Mouse (Mus musculus) heart, embryonic 16.5 days (tissue): ENCODE data around the gene Ank2. TPM values are rescaled to one million over a fixed set of nuclear protein-coding genes. Genes with fewer than 3 reads are reported as not detected.

Experiments used
- ATAC-seq: fragments of 200-750 bp; cut with Nextera tagmentation; replicated peaks from 2 replicates; pipeline ENCODE4 v1.8.0; 2017; ENCODE audit warnings: moderate number of reproducible peaks; ENCODE audit not compliant: insufficient read depth, low FRiP score; ENCODE audit errors: extremely low read depth
- H3K27ac ChIP-seq: fragments of 300-500 bp; sonication (generic); 2 replicates; pipeline ENCODE4 v1.5.1; 2014; ENCODE audit warnings: mild to moderate bottlenecking, low read length, control low read depth, moderate library complexity
- H3K27me3 ChIP-seq: fragments of 300-500 bp; sonication (generic); 2 replicates; pipeline ENCODE4 v1.6.1; 2014; ENCODE audit warnings: low read length, mixed read lengths; ENCODE audit not compliant: control insufficient read depth, insufficient read depth
- H3K36me3 ChIP-seq: fragments of 300-500 bp; sonication (generic); 2 replicates; pipeline ENCODE4 v1.6.1; 2014; ENCODE audit not compliant: control insufficient read depth, insufficient read depth
- H3K4me1 ChIP-seq: fragments of 300-500 bp; sonication (generic); 2 replicates; pipeline ENCODE4 v1.6.1; 2014; ENCODE audit warnings: low read length, mixed read lengths; ENCODE audit not compliant: control insufficient read depth, insufficient read depth
- H3K4me2 ChIP-seq: fragments of 300-500 bp; sonication (generic); 2 replicates; pipeline ENCODE4 v1.6.1; 2014; ENCODE audit warnings: low read depth, mild to moderate bottlenecking, control low read depth, low read length
- H3K4me3 ChIP-seq: fragments of 300-500 bp; sonication (generic); 2 replicates; pipeline ENCODE4 v1.5.1; 2014; ENCODE audit warnings: mild to moderate bottlenecking, control low read depth, low read length
- H3K9ac ChIP-seq: fragments of 300-500 bp; sonication (generic); 2 replicates; pipeline ENCODE4 v1.6.1; 2014; ENCODE audit warnings: low read length, control low read depth
- H3K9me3 ChIP-seq: fragments of 300-500 bp; sonication (generic); replicated peaks from 2 replicates; pipeline ENCODE4 v1.6.1; 2016; ENCODE audit warnings: low read length; ENCODE audit not compliant: control insufficient read depth
- WGBS: fragments of 180-500 bp; shearing (Covaris S2); extraction: QIAGEN DNeasy Blood & Tissue Kit; methylation state at CpG from one replicate; pipeline ENCODE4 v1.1.7; 2014; 5-methylcytosine and 5-hydroxymethylcytosine counted together
- polyA plus RNA-seq: library from polyadenylated mRNA; unstranded; fragments of >200 nt; fragmentation: Nextera tagmentation; extraction: Ambion mirVana; gene quantifications from 2 replicates; pipeline ENCODE4 v1.2.1, GENCODE M21; 2015

The Ank2 gene
- polyA plus RNA-seq, 1 experiment from 2014 or later: 38.9 TPM

DNA sequence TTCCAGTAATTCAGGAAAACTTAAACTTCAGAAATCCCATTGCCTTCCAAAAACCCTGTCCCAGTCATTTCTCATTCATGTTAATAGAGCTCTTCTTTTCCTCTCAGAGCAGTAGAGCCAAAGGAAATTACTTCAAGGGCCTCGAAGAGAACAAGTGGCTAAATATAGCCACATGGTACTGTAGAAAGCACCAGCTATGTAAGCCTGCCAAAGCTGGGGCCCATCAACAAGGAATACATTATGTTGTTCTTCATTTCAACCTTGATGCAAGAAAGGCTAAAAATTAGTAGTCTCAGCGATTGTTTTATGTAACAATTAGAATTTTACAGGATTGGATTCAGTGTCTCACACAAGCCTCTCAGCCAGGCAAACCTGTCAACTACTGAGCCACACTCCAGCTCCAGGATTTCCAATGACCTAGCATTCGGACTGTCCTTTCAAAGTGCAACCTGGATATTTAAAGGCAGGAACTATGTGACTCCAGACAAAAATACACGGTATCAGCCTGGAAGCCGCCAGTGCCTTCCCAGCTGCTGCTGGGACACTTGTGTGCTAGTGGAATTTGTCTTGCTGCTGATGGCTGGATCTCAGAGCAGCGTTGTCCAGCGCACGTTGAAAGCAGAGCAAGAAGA lies 26.2 kb upstream of the Ank2 start:
- H3K9me3 ChIP-seq: no peaks in the 10 kb centered on the region
- H3K4me2 ChIP-seq: peak overlapping the region; percentile 46
- WGBS: 31% methylated on average over 8 of the region's 8 CpGs
- H3K27me3 ChIP-seq: no peaks in the 10 kb centered on the region
- peak overlapping the region; percentile 21 for H3K9ac ChIP-seq
- ATAC-seq: peak; percentile 88
- H3K36me3 ChIP-seq: no peaks in the 10 kb centered on the region
- H3K27ac ChIP-seq: peak overlapping the region; percentile 98
- H3K4me3 ChIP-seq: no peak overlapping the region
- peaks cover 22% of the 10 kb centered on the region for H3K4me1 ChIP-seq

DNA sequence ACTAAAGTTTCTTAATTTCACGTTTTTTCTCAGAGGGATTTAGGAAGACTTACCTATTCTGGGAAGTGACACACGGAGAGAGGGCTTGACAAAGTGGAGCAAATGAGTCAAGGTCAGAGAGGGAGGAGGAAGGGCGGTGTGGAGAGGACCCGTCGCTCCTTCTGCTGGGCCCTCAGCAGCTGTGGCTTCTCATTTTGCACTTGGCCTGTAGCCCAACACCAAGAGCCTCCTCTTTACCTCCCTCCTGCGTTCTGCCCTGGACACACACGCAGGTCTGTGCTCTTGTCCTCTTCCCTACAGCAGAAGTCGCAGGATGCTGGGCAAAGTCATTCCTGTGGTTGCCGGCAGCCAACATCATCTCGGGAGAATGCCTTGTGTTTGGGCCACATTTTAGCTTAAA lies 22.0 kb upstream of the Ank2 start:
- no peaks in the 10 kb centered on the region for H3K9me3 ChIP-seq
- H3K4me2 ChIP-seq: no peak overlapping the region; the same call in 1 of the 2 replicates
- H3K4me1 ChIP-seq: peaks cover 23% of the 10 kb centered on the region
- H3K27ac ChIP-seq: peak overlapping the region; percentile 93
- H3K4me3 ChIP-seq: no peak overlapping the region
- H3K27me3 ChIP-seq: no peaks in the 10 kb centered on the region
- no peaks in the 10 kb centered on the region for H3K36me3 ChIP-seq
- no peak overlapping the region for H3K9ac ChIP-seq
- WGBS: 24% methylated on average over 10 of the region's 10 CpGs
- peak; percentile 86 for ATAC-seq

DNA sequence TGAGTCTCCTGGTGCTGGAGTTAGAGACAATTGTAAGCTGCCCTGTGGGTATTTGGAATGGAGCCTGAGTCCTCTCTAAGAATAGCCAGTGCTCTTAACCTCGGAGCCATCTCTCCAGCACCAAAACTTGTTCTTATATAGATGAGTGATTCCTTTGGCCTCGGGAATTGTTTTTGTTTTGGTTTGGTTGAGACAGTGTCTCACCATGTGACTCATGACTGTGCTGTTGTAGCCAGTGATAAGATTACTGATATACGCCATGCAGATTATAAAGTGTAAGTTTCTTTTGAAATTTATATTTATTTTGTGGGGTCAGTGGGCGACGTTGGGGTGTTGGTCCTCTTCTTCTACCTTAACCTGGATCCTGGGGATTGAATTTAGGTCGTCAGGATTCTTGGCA lies 21.1 kb upstream of the Ank2 start:
- no peaks in the 10 kb centered on the region for H3K9me3 ChIP-seq
- no peaks in the 10 kb centered on the region for H3K27me3 ChIP-seq
- H3K27ac ChIP-seq: peak overlapping the region; percentile 93
- ATAC-seq: no peak
- no peak overlapping the region for H3K4me2 ChIP-seq
- H3K9ac ChIP-seq: no peak overlapping the region
- H3K36me3 ChIP-seq: no peaks in the 10 kb centered on the region
- 69% methylated on average over 6 of the region's 6 CpGs for WGBS
- no peak overlapping the region for H3K4me3 ChIP-seq
- peaks cover 20% of the 10 kb centered on the region for H3K4me1 ChIP-seq

DNA sequence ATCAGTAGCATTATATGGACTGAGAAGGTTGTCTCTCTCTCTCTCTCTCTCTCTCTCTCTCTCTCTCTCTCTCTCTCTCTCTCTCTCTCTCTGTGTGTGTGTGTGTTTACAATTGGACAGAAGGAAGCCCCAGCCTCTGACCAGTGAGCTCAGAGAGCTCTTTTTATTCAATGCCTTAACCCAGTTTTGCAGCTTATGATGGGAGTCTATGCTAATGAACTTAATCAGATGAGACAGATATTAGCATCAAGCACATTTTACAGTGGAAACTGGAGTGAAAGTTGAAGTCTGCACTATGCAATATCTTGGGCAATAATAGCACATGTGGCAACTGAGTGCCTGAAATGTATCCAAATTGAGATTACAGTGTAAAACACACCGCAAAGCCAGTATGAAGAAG lies 16.1 kb upstream of the Ank2 start:
- H3K4me3 ChIP-seq: no peak overlapping the region
- H3K9ac ChIP-seq: no peak overlapping the region
- no peaks in the 10 kb centered on the region for H3K27me3 ChIP-seq
- H3K9me3 ChIP-seq: no peaks in the 10 kb centered on the region
- WGBS: 86% methylated on average over 1 of the region's 1 CpGs
- H3K27ac ChIP-seq: no peak overlapping the region
- ATAC-seq: no peak
- H3K4me2 ChIP-seq: no peak overlapping the region
- peaks cover 6% of the 10 kb centered on the region for H3K4me1 ChIP-seq
- H3K36me3 ChIP-seq: no peaks in the 10 kb centered on the region

DNA sequence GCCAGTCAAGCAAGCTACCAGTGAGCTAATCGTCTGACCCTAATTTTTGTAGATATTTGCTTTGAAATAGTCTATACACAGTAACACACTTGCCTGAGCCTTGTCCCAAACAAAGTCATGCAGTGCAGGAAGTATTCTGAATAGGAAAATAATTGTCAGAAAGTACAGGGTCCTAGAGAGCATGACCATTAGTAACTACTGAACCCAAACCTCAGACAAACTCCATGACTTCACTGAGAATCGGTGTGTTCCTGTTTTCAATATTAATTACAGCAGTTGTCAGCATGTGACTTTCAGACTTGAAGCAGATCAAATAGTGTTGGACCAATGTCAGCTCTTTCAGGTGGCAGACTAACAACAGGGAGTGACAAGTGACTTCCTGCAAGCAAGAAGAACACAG lies 14.5 kb upstream of the Ank2 start:
- no peak overlapping the region for H3K27ac ChIP-seq
- no peak overlapping the region for H3K9ac ChIP-seq
- no peak overlapping the region for H3K4me3 ChIP-seq
- ATAC-seq: no peak
- 80% methylated on average over 2 of the region's 2 CpGs for WGBS
- no peaks in the 10 kb centered on the region for H3K36me3 ChIP-seq
- no peak overlapping the region for H3K4me2 ChIP-seq
- H3K27me3 ChIP-seq: no peaks in the 10 kb centered on the region
- H3K4me1 ChIP-seq: no peaks in the 10 kb centered on the region
- no peaks in the 10 kb centered on the region for H3K9me3 ChIP-seq

DNA sequence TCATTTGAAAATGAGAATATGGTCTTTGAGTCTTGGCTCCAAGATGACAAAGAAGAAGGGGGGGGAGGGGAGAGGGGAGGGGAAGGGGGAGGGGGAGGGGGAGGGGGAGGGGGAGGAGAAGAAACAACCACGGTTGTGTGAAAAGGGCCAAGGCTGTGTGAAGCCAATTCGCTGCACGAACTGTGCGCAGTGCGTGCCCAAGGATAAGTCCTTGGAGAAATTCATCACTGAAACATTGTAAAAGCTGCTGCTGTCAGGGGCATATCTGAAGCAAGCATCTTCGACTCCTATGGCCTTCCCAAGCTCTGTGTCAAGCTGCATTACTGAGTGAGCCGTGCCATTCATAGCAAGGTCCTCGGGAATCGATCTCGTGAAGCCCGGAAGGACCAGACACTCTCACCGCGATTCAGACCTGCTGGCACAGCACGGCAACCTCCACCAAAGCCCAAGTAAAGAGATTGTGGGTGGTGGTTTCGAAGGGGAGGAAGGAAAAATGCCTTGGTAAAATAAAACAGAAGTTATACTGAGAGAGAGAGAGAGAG lies 13.7 kb upstream of the Ank2 start:
- no peak for ATAC-seq
- H3K9ac ChIP-seq: no peak overlapping the region
- H3K9me3 ChIP-seq: no peaks in the 10 kb centered on the region
- no peaks in the 10 kb centered on the region for H3K4me1 ChIP-seq
- H3K4me2 ChIP-seq: no peak overlapping the region
- H3K27me3 ChIP-seq: no peaks in the 10 kb centered on the region
- H3K4me3 ChIP-seq: no peak overlapping the region
- H3K27ac ChIP-seq: no peak overlapping the region
- 73% methylated on average over 15 of the region's 15 CpGs for WGBS
- no peaks in the 10 kb centered on the region for H3K36me3 ChIP-seq

DNA sequence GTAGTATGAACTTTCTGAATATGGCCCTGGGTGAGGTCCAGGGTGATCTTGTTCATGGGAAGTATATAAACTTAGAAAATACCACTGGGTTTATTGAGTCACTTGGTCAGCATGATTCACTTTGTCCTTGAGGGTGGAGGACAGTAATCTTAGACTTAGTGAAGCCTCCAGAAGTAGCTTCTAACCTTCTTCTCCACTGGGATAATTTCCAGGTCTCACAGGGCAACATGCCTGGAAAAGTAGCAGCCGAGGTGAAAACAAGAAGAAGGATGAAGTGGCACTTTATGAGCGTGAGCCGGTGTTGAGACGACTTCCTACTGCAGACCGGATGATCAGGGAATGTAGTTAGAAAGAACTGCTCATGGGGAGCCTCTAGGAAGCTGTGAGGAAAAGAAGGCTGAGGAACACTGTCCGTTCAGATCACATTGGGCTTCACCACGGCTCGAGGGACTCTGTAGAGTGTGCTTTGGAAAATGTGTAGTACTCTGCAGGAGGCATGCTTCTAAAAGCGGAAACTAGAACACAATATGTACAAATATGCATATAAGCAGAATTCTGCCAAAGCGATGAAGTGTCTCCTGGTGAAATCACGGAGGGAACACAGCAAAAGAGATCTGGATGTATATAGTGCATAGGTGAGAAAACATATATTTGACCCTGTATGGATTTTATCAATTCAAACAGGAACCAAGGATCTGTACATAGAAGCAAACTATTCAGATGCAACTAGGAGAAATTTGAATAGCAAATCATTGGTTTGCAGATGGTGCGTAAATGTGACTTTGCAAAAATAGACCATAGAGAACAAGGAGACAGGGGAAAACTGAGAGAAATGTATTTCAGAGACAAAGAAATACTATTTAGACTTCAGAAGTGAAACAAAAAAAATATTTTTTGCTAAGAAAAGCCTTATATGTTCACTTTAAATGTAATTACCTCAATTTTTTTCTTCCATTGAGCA lies 12.9 kb upstream of the Ank2 start:
- no peaks in the 10 kb centered on the region for H3K4me1 ChIP-seq
- no peaks in the 10 kb centered on the region for H3K9me3 ChIP-seq
- H3K27ac ChIP-seq: no peak overlapping the region
- H3K4me3 ChIP-seq: no peak overlapping the region
- H3K27me3 ChIP-seq: no peaks in the 10 kb centered on the region
- 70% methylated on average over 12 of the region's 12 CpGs for WGBS
- no peak overlapping the region for H3K4me2 ChIP-seq
- H3K36me3 ChIP-seq: no peaks in the 10 kb centered on the region
- no peak overlapping the region for H3K9ac ChIP-seq
- ATAC-seq: no peak

DNA sequence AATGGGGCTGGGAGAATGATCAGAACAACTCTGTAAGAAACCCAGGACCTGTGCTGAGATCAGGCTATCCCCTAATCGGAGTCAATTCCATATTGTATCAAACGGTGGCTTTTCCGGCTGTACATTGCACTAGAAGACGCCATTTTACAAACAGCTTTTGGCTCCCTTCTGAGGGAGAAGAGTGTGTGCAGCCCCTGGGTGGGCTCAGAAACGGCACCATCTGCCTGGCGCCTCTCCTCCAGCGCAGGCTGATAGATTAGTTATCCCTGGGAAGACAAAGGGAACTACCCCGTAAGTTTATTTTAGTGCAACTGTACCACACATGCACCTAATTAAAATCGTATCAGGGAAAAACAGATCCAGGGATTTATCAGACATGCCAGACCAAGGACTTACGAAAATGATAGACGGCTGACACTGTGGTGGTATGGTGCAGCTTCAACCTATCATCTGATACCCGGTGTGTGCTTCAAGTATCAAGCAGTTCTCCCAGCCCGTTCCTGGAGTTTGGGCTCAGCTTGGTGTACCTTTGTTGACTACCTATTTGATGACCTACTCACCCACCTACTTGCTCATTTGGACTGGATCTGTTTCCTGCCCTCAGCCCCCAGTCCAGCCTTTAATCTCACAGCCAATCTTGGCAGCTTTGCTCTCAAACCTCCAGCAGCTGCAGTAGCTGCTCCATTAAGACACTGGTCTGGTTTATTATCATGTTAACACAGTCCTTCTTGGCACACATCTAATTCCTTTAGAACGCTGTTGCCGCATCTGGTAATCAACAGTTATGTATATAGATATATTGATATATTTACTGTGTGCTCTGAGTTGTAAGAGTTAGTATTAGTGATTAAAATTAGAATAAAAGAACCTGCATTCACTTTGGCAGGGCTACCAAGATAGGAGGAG lies 9.0 kb upstream of the Ank2 start:
- 66% methylated on average over 15 of the region's 15 CpGs for WGBS
- Histone ChIP-seq H3K27me3 (no peaks in the 10 kb centered on the region), H3K9me3 (0 out of 2 replicates have a peak, but pooled peaks cover 5% of the 10 kb centered on the region), H3K36me3 (no peaks in the 10 kb centered on the region), H3K9ac (no peak overlapping the region), H3K4me1 (no peaks in the 10 kb centered on the region), H3K4me2 (no peak overlapping the region), H3K27ac (no peak overlapping the region), H3K4me3 (no peak overlapping the region)
- ATAC-seq: no peak
